Mouse (Mus musculus) left cerebral cortex, adult 18-20 months (tissue): Measurements from ENCODE around the gene Pawr. TPM values are rescaled to one million over a fixed set of nuclear protein-coding genes. Genes with fewer than 3 reads are reported as not detected.
A peak's percentile ranks its signal among the peaks of the same experiment; 100 is the strongest.
"Not testable (repeated sequence)": the region's sequence is repeated elsewhere in the genome, so short reads cannot be mapped to it uniquely, and the experiment has no call there.

ENCODE experiments used
- DNase-seq, 2 experiments: peaks; one replicate each; pipeline ENCODE4 v3.0.0; 2021 to 2022; ENCODE audit warnings: low spot score in 2 of 2, mixed read lengths in 1 of 2
- total RNA-seq, 2 experiments: library from RNA; stranded (reverse); gene quantifications; 2 replicates each; pipeline ENCODE4 v1.2.3; 2021

Gene Pawr
- total RNA-seq, 2 experiments from 2014 or later: 3.7 to 3.8 TPM

DNA sequence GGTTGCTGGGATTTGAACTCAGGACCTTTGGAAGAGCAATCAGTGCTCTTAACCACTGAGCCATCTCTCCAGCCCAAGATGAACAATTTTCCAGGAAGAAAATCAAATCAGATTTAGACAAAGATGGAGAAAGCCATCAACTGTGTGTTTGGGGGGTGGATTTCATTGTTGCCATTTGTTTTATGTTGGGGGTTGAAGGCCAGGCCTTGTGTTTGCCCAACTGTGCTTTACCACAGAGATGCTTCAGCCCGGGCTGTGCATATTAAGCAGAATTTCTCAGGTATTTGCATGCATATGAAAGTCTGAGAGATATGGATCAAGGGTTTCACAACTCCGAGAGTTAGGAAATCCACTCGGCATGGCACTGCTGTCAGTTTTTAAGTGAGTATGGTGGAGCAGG lies 20.5 kb upstream of the Pawr start:
- no peak for DNase-seq

DNA sequence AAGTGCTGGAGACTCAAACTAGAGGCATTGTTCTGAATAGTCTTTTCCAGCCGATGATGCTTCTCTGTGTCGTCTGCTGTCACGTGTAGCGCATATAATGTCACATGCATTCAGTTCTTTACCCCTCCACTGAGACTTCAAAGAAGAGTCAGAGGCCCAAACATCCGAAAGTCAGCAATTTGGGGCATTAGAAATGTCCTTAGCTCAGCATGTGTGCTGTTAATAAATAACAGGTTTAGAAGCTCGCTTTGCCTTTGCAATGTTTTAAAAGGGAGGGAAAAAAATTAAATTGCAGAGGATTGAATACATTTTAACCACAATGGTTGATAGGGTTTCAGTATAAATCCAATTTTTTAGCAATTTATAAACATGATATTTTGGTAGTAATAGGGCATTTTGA lies 18.1 kb upstream of the Pawr start:
- DNase-seq: no peak

DNA sequence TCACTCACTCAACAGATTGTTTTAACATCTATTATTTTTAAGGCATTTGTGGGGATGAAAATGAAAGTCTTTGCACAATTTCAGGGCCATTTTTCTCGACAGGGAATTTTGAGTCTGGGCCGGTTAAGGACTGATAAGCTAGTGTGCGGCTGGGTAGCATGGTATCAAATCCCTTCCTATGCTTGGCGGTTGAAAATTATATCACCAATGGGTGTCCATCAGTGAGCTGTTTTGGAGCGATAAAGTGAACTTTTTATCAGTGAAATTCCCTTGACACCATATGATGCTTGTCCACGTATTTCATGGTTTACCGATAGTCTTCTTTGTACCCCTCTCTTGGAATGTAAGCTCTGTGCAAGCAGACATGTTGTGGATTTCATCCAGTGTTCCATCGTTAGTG lies 17.5 kb upstream of the Pawr start:
- DNase-seq: no peak

DNA sequence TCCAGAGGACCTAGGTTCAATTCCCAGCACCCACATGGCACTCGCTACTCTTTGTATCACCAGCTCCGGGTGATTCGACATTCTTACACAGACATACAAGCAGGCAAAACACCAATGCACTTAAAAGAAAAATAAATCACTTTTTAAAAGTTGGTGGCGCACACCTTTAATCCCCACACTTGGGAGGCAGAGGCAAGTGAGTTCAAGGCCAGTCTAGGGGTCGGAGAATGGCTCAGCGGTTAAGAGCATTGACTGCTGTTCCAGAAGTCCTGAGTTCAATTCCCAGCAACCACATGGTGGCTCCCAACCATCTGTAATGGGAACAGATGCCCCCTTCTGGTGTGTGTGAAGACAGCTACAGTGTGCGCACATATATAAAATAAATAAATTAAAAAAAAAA lies 16.7 kb upstream of the Pawr start:
- no peak for DNase-seq

DNA sequence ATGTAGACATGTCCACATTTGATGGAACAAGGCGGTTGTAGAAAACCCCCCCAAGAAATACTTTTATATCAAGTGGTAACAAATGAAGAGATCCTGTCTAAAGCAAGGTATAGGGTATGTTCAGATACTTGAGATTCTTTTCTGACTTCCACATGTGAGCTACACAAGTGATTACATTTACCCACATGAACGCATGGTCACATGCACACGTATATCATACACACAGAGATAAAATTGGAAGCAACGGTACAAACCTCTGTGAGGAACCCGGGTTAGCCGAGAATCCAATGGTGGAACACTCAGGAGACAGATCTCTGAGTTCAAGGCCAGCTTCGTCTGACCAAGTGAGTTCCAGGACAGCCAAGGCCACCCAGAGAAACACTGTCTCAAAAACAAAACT lies 3.6 kb upstream of the Pawr start:
- no peak for DNase-seq

DNA sequence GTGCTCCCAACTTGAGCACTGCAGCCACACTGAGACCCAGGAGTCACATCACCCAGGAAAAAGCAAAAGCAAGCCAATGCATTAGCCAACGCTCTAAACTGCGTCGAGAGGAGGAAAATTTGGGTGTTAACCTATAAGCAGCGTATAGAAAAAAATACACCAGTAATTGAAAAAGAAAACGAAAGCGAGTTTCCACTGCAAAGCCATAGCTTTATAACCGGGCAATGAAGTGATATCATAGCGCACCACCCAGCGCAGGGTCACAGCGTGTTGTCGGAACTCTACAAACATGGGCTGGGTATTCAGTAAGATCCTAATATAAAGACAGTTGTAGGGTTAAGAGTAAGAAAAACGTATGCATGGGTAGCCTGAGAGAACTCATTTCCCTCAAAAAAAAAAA lies 2.9 kb upstream of the Pawr start:
- DNase-seq: no peak

DNA sequence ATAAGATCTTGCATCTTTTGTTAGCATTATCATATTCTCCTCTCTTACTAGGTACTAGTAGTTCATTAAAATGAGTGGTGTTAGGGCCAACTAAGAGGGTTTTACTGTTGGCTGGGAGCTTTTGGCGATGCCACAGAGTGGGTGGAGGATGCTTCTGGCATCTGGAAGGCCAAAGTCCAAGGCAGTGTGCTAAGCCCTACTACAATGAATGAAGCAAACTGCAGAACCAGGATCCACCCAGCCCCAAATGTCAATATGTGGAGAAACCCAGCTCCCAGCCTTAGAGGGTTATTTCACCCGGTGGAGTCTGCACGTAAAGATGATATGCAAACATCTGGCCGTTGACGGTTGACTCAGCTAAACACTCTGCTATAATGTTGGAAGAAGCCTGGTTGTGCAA lies 2.1 kb upstream of the Pawr start:
- DNase-seq: no peak

DNA sequence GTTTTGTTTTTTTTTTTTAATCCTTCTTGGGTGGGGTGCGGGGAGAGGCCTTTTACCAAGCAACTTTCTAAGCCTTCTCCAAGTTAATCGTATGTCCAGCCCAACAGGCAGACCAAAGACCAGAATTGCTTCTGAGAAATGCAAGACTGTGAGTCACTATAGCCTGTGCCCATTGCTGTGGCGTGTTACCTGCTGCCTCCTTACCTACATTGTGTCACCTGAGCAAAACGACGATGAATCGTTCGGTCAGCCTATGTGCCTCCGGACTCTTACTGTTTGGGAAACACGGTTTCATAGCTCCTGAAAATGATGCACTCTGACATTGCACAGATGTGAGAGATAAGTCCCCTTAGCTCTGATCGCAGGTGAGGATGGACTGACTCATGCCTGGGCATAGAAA lies 957 bp upstream of the Pawr start:
- no peak for DNase-seq

DNA sequence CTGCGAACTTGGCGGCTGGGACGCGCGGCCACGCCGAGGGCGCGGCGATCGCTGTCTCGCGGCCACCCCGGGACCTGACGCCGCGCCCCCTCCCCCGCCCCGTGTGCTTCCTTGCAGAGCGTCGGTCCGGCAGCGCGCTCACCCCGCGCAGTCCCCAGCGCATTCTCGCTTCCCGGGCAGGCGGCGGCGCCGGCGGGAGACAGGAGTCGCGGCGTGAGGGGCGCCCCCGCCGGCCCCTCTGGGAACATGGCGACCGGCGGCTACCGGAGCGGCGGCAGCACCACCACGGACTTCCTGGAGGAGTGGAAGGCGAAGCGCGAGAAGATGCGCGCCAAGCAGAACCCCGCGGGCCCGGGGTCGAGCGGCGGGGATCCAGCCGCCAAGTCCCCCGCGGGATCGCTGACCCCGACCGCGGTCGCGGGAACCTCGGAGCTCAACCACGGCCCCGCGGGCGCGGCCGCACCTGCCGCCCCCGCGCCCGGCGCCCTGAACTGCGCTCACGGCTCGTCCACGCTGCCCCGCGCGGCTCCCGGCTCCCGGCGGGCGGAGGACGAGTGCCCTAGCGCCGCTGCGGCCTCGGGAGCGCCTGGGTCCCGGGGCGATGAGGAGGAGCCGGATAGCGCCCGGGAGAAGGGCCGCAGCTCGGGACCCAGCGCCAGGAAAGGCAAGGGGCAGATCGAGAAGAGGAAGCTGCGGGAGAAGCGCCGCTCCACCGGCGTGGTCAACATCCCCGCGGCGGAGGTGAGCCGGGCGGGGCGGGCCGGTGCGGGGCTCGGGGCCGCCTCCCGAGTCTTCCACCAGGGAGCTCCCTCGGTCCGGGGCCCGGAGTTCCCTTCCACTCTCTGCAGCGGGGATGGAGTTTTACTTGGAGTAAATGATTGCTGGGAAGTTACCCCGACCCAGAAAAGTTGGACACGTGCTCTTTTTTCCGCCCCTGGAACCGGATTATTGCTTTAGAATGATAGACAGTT lies 935 bp downstream of the Pawr start:
- peak in 1 of 2 experiments; percentile 19 for DNase-seq

DNA sequence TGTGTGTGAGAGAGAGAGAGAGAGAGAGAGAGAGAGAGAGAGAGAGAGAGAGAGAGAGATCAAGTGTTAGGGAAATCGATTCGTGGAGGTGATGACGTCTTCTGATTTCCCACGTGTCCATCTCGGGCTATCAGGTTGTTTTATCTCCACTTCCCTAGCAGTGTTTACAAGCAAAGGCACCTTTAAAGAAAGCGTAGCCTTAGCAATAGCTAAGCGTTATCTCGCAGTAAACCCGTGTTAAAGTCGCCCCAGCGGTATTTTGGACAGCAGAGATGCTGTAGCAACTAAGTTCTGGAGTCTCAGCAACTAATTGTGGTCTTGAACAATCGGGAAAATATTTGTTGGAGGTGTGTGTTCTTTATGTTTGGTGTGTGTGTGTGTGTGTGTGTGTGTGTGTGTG lies 1.7 kb downstream of the Pawr start:
- DNase-seq: no peak

DNA sequence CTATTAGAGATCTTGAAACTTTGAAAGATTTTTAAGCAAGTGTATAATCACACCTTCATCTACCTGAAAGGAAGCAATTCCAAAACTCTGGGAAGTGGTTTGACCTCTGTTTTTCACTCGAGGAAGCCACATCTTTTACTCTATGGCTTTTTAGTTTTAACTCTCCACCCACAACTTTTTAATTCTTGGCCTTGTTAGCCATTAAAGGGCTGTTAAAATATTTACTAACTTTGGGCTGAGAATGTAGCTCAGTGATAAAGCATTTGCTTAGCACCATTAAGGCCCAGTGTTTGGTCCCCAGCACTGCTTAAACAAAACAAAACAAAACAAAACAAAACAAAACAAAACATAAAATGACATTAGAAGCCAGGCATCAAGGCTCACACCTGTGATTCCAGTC lies 2.2 kb downstream of the Pawr start:
- DNase-seq: no peak

DNA sequence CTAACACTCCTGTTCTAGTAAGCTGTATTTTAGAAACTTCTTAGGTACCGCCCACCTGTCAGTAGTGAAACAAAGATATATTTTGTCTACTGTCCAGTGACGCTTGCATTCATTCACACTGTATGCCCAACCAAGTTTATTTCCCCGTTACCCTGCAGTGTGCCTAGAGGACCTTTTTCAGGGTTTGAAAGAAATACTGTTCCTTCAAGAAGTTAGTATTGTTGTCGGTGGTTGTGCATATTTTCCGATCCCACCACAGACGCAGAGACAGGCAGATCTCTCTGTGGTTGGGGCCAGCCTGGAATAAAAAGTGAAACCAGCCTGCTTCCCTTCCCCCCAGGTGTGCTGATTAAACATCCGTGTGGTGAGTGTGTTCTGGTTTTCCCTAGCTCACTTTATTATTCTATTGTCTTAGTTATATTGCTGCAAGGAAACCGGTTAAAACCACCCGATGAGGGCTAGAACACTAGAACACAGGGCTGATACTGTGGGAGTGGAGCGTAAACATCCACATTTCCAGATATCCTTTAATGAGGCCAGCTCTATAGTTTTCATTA lies 3.9 kb downstream of the Pawr start:
- no peak for DNase-seq

DNA sequence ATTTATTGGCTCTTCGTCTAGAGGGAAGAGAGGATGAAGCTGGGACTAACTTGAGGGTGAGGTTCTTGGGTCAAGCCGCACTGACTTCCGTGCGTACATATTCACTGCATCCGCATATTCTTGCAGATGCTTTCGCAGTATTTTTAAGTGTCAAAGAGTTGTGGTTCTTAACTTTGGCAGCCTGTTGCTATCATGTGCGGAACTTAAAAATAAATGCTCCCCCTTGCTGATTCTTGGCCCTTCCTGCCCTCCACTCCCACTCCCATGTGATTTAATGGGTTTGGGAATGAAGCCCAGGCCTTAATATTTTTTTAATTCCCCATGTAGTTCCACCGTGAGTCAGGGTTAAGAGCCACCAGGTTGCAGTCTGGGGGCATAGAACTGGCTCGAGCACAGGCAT lies 4.7 kb downstream of the Pawr start:
- no peak for DNase-seq

DNA sequence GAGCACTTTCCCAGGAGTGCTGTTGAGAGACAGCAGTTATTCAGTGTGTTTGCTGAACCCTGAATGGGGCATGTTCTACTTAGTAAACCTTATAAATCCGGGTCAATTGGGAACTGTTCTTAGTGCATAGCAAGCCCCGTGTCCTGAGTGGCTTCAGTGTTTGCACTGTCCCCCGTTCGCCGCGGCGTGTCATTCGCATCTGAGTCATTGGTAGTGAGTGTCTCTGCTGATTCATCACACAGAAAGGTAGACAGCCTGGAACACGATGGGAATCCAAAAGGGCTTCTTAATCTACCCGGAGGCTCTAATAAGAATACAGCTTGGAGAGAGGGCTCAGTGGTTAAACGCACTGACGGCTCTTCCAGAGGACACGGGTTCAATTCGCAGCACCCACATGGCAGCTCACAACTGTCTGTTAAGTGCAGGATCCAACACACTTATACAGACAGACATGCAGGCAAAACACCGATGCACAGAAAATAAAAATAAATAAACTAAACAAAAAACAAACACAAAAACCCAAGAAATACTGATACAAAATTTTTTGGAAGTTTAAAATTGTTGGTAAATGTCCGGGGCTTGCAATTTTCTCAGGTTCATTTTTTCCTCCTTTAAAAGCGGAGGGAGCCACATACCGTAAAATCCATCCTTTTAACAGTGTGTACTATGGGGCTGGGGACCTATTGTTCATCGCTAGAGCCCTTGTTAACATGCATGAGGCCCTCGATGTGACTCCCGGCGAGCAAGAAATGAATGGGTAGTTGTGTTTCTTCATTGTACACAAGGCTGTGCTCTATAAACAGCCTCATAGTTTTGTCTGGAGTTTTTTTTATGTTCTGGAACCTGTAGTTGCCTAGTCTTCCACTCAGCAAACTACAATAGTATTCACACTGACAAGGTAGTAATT lies 6.4 kb downstream of the Pawr start:
- DNase-seq: no peak

DNA sequence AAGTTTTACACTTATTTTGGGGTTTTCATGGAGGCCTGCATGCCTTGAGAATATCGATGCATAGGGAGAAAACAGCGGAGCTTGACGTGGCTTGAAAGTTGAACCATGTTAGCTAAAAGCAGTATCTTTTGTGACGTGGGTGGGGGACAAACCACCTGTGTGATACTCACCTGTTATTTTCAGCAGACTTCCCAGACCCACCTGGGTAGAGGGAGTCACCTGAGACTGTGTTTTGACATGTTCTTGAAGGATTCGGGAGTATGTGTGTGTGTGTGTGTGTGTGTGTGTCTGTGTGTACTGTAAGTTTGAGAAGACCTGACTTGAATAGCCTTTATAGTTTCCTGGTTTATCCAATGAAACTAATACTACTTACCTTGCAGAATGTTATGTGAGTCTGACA lies 7.2 kb downstream of the Pawr start:
- DNase-seq: no peak

DNA sequence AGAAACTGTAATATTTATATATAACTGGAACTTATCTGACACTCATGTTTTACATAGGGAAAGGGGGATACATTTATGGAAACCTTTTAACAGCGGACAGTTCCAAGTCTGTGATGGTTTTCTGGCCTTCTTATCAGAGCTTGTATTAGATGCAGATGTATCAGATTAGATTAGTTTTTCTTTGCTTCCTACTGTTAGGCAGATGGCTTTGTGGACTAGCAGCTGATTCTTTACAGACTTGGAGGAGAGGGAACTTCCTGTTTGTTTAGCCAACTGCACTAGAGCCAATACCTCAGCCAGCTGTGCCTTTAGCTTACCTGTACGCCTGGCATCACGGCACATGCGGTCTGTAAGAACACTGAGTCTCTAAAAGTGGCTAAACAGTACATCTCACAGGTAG lies 8.0 kb downstream of the Pawr start:
- DNase-seq: no peak

DNA sequence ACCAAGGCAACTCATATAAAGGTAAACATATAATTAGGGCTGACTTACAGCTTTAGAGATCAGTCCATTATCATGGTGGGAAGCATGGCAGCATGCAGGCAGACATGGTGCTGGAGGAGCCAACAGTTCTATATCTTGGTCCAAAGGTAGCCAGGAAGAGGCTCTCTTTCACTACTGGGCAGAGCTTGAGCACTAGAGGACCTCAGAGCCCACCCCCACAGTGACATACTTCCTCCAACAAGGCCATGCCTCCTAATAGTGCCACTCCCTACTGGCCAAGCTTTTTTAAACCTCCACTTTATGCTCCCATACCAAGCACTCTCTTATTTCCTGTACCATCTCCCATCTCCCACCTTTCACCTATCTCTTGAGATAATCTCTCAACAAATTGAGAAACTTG lies 11.8 kb downstream of the Pawr start:
- DNase-seq: no peak

DNA sequence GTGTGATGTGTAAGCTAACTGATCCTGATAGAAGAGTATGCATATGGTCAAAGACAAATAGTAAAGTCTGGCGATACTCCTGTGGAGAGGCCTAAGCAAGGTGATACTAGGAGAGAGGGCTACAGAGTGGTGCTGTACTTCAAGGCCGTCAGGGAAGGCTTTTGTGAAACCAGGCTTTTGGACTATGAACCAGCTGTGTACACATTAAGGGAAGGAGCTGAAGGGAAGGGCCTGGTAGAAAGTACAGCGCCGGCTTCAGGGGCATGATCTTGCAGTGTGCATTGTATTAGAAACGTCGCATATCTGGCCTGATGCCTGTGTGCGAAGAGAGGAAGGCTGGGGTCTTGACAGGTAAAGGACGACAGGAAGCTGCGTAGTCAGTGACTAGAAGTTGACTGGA lies 13.2 kb downstream of the Pawr start:
- no peak for DNase-seq

DNA sequence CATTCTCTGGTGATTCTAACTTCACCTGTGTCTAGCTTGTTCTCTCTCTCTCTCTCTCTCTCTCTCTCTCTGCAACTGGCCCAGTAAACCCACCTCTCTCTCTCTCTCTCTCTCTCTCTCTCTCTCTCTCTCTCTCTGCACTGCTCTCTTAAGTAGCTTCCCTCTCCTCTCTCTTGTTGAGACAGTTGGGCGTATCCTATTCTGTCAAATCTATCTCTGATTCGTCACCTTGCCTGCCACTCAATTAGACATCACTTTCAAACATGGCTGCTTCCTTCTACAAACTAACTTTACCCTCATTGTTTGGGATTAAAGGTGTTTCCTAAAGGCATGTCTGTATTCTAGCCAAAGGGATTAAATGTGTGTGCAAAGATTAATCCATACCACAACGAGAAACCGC lies 14.4 kb downstream of the Pawr start:
- not testable (repeated sequence) for DNase-seq

DNA sequence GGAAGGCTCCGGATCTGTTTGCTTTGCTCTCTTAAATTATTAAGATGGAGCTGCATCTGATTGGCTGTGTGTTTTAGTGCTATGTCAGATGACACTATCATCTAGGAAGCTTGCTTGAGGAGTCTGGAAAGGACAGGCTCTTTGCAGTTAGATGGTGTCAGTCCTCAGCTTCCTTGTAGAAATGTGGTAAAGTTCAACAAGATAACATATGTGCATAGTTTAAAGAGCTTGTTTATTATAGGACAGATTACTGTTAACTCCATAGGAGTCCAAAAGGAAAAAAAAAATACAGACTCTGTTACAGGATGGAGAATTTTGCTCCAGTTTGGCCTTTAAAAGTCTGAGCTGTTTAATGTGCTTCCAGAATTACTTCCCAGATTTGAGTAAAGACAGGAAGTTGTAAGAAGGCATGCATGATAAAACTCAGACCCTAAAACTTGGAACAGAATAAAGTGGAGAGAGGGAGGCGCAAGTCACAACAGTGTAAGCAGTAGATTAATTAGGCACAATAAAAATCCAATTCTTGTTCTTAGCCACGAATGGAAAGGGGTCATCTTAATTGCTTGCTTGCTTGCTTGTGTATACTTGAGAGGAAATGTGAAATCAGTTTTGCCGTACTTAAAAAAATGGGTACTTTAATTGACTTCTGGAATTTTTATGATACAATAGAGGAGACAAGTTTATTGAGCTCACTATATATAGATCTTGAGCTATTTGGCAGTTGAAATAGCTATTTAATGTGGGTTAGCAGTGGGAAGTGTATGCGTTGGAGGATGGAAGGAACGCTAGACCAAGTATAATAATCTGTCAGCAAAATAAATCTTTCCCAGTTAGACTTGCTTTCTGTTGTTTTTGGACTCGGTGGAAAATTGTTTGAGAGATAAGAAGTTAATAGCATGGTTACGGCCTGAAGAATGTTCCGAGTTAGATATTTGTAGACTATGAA lies 18.5 kb downstream of the Pawr start:
- no peak for DNase-seq

DNA sequence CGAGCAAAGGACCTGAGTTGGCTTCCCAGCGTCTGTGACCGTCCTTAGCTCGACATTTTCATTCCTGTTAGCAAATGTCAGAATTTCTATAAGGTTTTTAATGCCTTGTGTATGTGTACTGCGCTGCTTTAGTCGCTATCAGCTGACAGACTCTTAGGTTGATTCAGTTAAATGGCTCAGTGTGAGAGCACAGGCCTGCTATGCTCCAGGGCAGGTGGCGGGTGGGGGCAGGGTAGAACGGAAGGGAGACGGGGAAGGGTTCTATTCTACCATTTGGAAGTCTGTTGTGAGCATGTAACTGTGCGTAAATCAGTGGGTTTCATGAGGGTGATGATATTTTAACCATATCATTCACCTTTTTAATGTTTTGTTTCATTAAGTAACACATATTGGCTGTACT lies 21.0 kb downstream of the Pawr start:
- DNase-seq: no peak
